Mouse (Mus musculus): ENCODE data around the gene Notch2. TPM values are rescaled to one million over a fixed set of nuclear protein-coding genes. Genes with fewer than 3 reads are reported as not detected.

Notch2 gene
- 7.2 and 7.9 TPM in 2 replicates for polyA plus RNA-seq (2015; fragmentation: Nextera tagmentation; extraction: Ambion mirVana)

GRCm38 (mm10) chr3:98013401-98014281, at the start of gene Notch2:
Gene Notch2, plus strand, starts transcription at chr3:98013527.
- Histone ChIP-seq H3K9ac (ENCODE audit: low read depth, low read length) (peak within 1 kb of the TSS; percentile 91), H3K4me1 (ENCODE audit: control insufficient read depth, low read depth, low read length) (peaks cover 37% of the 10 kb centered on the region), H3K9me3 (replicated peaks; ENCODE audit: control insufficient read depth, low read length) (no peaks in the 10 kb centered on the region), H3K27me3 (ENCODE audit: control insufficient read depth, insufficient read depth, low read depth, low read length) (no peaks in the 10 kb centered on the region), H3K4me2 (ENCODE audit: low read depth, low read length) (peak within 1 kb of the TSS; percentile 99), H3K4me3 (ENCODE audit: low read depth, low read length) (peak within 1 kb of the TSS; percentile 91), H3K27ac (ENCODE audit: low read length) (peak within 1 kb of the TSS; percentile 86), H3K36me3 (ENCODE audit: control insufficient read depth, insufficient read depth) (no peaks in the 10 kb centered on the region)
- ATAC-seq (ENCODE audit: low read depth) = peak; percentile 89
- WGBS (ENCODE audit: insufficient replicate concordance) = under 1% methylated on average over 77 of the region's 95 CpGs

GRCm38 (mm10) chr3:97964878-97965353, 48.4 kb upstream of the Notch2 start:
- no peak overlapping the region for H3K4me3 ChIP-seq (ENCODE audit: low read depth, low read length)
- no peak overlapping the region for H3K27ac ChIP-seq (ENCODE audit: low read length)
- H3K4me1 ChIP-seq (ENCODE audit: control insufficient read depth, low read depth, low read length) = peaks cover 3% of the 10 kb centered on the region; the same call in 1 of the 2 replicates
- H3K9ac ChIP-seq (ENCODE audit: low read depth, low read length) = no peak overlapping the region
- 0 out of 2 replicates have a peak overlapping the region, but pooled peaks have one; percentile 6 for H3K4me2 ChIP-seq (ENCODE audit: low read depth, low read length)
- no peaks in the 10 kb centered on the region for H3K36me3 ChIP-seq (ENCODE audit: control insufficient read depth, insufficient read depth)
- 49% methylated on average over 14 of the region's 14 CpGs for WGBS (ENCODE audit: insufficient replicate concordance)
- no peaks in the 10 kb centered on the region for H3K9me3 ChIP-seq (replicated peaks; ENCODE audit: control insufficient read depth, low read length)
- peak; percentile 21; the same call in 1 of the 2 replicates for ATAC-seq (ENCODE audit: low read depth)
- no peaks in the 10 kb centered on the region for H3K27me3 ChIP-seq (ENCODE audit: control insufficient read depth, insufficient read depth, low read depth, low read length)

GRCm38 (mm10) chr3:97967627-97968026, 45.7 kb upstream of the Notch2 start:
- Histone ChIP-seq H3K4me2 (ENCODE audit: low read depth, low read length) (no peak overlapping the region), H3K27ac (ENCODE audit: low read length) (no peak overlapping the region), H3K9me3 (replicated peaks; ENCODE audit: control insufficient read depth, low read length) (no peaks in the 10 kb centered on the region), H3K4me3 (ENCODE audit: low read depth, low read length) (no peak overlapping the region), H3K27me3 (ENCODE audit: control insufficient read depth, insufficient read depth, low read depth, low read length) (no peaks in the 10 kb centered on the region), H3K36me3 (ENCODE audit: control insufficient read depth, insufficient read depth) (no peaks in the 10 kb centered on the region), H3K9ac (ENCODE audit: low read depth, low read length) (no peak overlapping the region), H3K4me1 (ENCODE audit: control insufficient read depth, low read depth, low read length) (peaks cover 3% of the 10 kb centered on the region)
- peak; percentile 53; the same call in 1 of the 2 replicates for ATAC-seq (ENCODE audit: low read depth)
- WGBS (ENCODE audit: insufficient replicate concordance) = 31% methylated on average over 2 of the region's 2 CpGs

- Histone ChIP-seq H3K4me2 (ENCODE audit: low read depth, low read length) (no peak overlapping the region), H3K4me1 (ENCODE audit: control insufficient read depth, low read depth, low read length) (peaks cover 3% of the 10 kb centered on the region), H3K27me3 (ENCODE audit: control insufficient read depth, insufficient read depth, low read depth, low read length) (no peaks in the 10 kb centered on the region), H3K27ac (ENCODE audit: low read length) (no peak overlapping the region), H3K9me3 (replicated peaks; ENCODE audit: control insufficient read depth, low read length) (no peaks in the 10 kb centered on the region), H3K36me3 (ENCODE audit: control insufficient read depth, insufficient read depth) (no peaks in the 10 kb centered on the region), H3K4me3 (ENCODE audit: low read depth, low read length) (no peak overlapping the region), H3K9ac (ENCODE audit: low read depth, low read length) (no peak overlapping the region)
- no peak for ATAC-seq (ENCODE audit: low read depth)
- 70% methylated on average over 2 of the region's 2 CpGs for WGBS (ENCODE audit: insufficient replicate concordance)
Observed at GRCm38 (mm10) chr3:97968191-97968590, 45.1 kb upstream of the Notch2 start.

GRCm38 (mm10) chr3:97969019-97969418, 44.3 kb upstream of the Notch2 start:
- ATAC-seq (ENCODE audit: low read depth) = no peak
- no peaks in the 10 kb centered on the region for H3K36me3 ChIP-seq (ENCODE audit: control insufficient read depth, insufficient read depth)
- no peak overlapping the region for H3K4me2 ChIP-seq (ENCODE audit: low read depth, low read length)
- WGBS (ENCODE audit: insufficient replicate concordance) = 11% methylated on average over 1 of the region's 1 CpGs
- peaks cover 3% of the 10 kb centered on the region for H3K4me1 ChIP-seq (ENCODE audit: control insufficient read depth, low read depth, low read length)
- H3K4me3 ChIP-seq (ENCODE audit: low read depth, low read length) = no peak overlapping the region
- H3K27ac ChIP-seq (ENCODE audit: low read length) = no peak overlapping the region
- no peaks in the 10 kb centered on the region for H3K9me3 ChIP-seq (replicated peaks; ENCODE audit: control insufficient read depth, low read length)
- no peak overlapping the region for H3K9ac ChIP-seq (ENCODE audit: low read depth, low read length)
- no peaks in the 10 kb centered on the region for H3K27me3 ChIP-seq (ENCODE audit: control insufficient read depth, insufficient read depth, low read depth, low read length)

GRCm38 (mm10) chr3:97971117-97971516, 42.2 kb upstream of the Notch2 start:
- H3K36me3 ChIP-seq (ENCODE audit: control insufficient read depth, insufficient read depth) = no peaks in the 10 kb centered on the region
- no peak overlapping the region for H3K9ac ChIP-seq (ENCODE audit: low read depth, low read length)
- no peak overlapping the region for H3K27ac ChIP-seq (ENCODE audit: low read length)
- H3K9me3 ChIP-seq (replicated peaks; ENCODE audit: control insufficient read depth, low read length) = no peaks in the 10 kb centered on the region
- peaks cover 3% of the 10 kb centered on the region for H3K4me1 ChIP-seq (ENCODE audit: control insufficient read depth, low read depth, low read length)
- no peak for ATAC-seq (ENCODE audit: low read depth)
- no peak overlapping the region for H3K4me3 ChIP-seq (ENCODE audit: low read depth, low read length)
- WGBS (ENCODE audit: insufficient replicate concordance) = 16% methylated on average over 7 of the region's 7 CpGs
- H3K4me2 ChIP-seq (ENCODE audit: low read depth, low read length) = peak overlapping the region; percentile 36; the same call in 1 of the 2 replicates
- no peaks in the 10 kb centered on the region for H3K27me3 ChIP-seq (ENCODE audit: control insufficient read depth, insufficient read depth, low read depth, low read length)

GRCm38 (mm10) chr3:97972200-97972599, 41.1 kb upstream of the Notch2 start:
- Histone ChIP-seq H3K27ac (ENCODE audit: low read length) (no peak overlapping the region), H3K4me2 (ENCODE audit: low read depth, low read length) (no peak overlapping the region), H3K9me3 (replicated peaks; ENCODE audit: control insufficient read depth, low read length) (no peaks in the 10 kb centered on the region), H3K4me3 (ENCODE audit: low read depth, low read length) (no peak overlapping the region), H3K9ac (ENCODE audit: low read depth, low read length) (no peak overlapping the region), H3K4me1 (ENCODE audit: control insufficient read depth, low read depth, low read length) (peaks cover 3% of the 10 kb centered on the region), H3K27me3 (ENCODE audit: control insufficient read depth, insufficient read depth, low read depth, low read length) (no peaks in the 10 kb centered on the region), H3K36me3 (ENCODE audit: control insufficient read depth, insufficient read depth) (no peaks in the 10 kb centered on the region)
- 45% methylated on average over 5 of the region's 5 CpGs for WGBS (ENCODE audit: insufficient replicate concordance)
- ATAC-seq (ENCODE audit: low read depth) = no peak

- H3K27ac ChIP-seq (ENCODE audit: low read length) = no peak overlapping the region
- H3K4me3 ChIP-seq (ENCODE audit: low read depth, low read length) = no peak overlapping the region
- WGBS (ENCODE audit: insufficient replicate concordance) = 48% methylated on average over 4 of the region's 4 CpGs
- no peaks in the 10 kb centered on the region for H3K9me3 ChIP-seq (replicated peaks; ENCODE audit: control insufficient read depth, low read length)
- ATAC-seq (ENCODE audit: low read depth) = 0 out of 2 replicates have a peak, but pooled peaks have one; percentile 32
- H3K4me1 ChIP-seq (ENCODE audit: control insufficient read depth, low read depth, low read length) = peaks cover 3% of the 10 kb centered on the region
- no peaks in the 10 kb centered on the region for H3K27me3 ChIP-seq (ENCODE audit: control insufficient read depth, insufficient read depth, low read depth, low read length)
- no peak overlapping the region for H3K9ac ChIP-seq (ENCODE audit: low read depth, low read length)
- H3K36me3 ChIP-seq (ENCODE audit: control insufficient read depth, insufficient read depth) = no peaks in the 10 kb centered on the region
- H3K4me2 ChIP-seq (ENCODE audit: low read depth, low read length) = no peak overlapping the region
Observed at GRCm38 (mm10) chr3:97972707-97973106, 40.6 kb upstream of the Notch2 start.

GRCm38 (mm10) chr3:97973306-97973705, 40.0 kb upstream of the Notch2 start:
- no peak for ATAC-seq (ENCODE audit: low read depth)
- Histone ChIP-seq H3K9me3 (replicated peaks; ENCODE audit: control insufficient read depth, low read length) (no peaks in the 10 kb centered on the region), H3K27me3 (ENCODE audit: control insufficient read depth, insufficient read depth, low read depth, low read length) (no peaks in the 10 kb centered on the region), H3K4me2 (ENCODE audit: low read depth, low read length) (no peak overlapping the region), H3K36me3 (ENCODE audit: control insufficient read depth, insufficient read depth) (no peaks in the 10 kb centered on the region), H3K27ac (ENCODE audit: low read length) (no peak overlapping the region), H3K4me1 (ENCODE audit: control insufficient read depth, low read depth, low read length) (peaks cover 2% of the 10 kb centered on the region), H3K4me3 (ENCODE audit: low read depth, low read length) (no peak overlapping the region), H3K9ac (ENCODE audit: low read depth, low read length) (no peak overlapping the region)
- WGBS (ENCODE audit: insufficient replicate concordance) = 23% methylated on average over 2 of the region's 2 CpGs

Measured in liver, embryonic 16.5 days (tissue).